Mouse (Mus musculus) left cerebral cortex, adult 18-20 months (tissue): ENCODE measurements at regions not wholly inside any gene's neighbourhood (a gene's known extent, or its start where the extent isn't known, plus 50 kb on each side); places are given as distances from the start of the nearest gene placed in this dataset.
"Not testable (repeated sequence)": the region's sequence is repeated elsewhere in the genome, so short reads cannot be mapped to it uniquely, and the experiment has no call there.

Experiments
- DNase-seq, 2 experiments: peaks; one replicate each; pipeline ENCODE4 v3.0.0; 2021 to 2022; ENCODE audit warnings: low spot score in 2 of 2, mixed read lengths in 1 of 2

GRCm38 (mm10) chr10:96408250-96408649, 208.6 kb upstream of the Btg1 start:
- DNase-seq, result no peak

- no peak for DNase-seq
Measured at GRCm38 (mm10) chr10:96410028-96410427, 206.8 kb upstream of the Btg1 start.

GRCm38 (mm10) chr10:96414807-96415206, 202.0 kb upstream of the Btg1 start:
- DNase-seq, result no peak

GRCm38 (mm10) chr10:96421506-96421905, 195.3 kb upstream of the Btg1 start:
- not testable (repeated sequence) for DNase-seq

GRCm38 (mm10) chr10:96427407-96427806, 189.4 kb upstream of the Btg1 start:
- no peak for DNase-seq

- no peak for DNase-seq
Measured at GRCm38 (mm10) chr10:96430142-96430541, 186.7 kb upstream of the Btg1 start.

GRCm38 (mm10) chr10:96435109-96435508, 181.7 kb upstream of the Btg1 start:
- no peak for DNase-seq

GRCm38 (mm10) chr10:96438398-96439103, 178.3 kb upstream of the Btg1 start:
- no peak for DNase-seq

- DNase-seq, result no peak
Measured at GRCm38 (mm10) chr10:96442165-96442564, 174.6 kb upstream of the Btg1 start.

GRCm38 (mm10) chr10:96450266-96450665, 166.5 kb upstream of the Btg1 start:
- DNase-seq, result no peak

GRCm38 (mm10) chr10:96454857-96455256, 161.9 kb upstream of the Btg1 start:
- no peak for DNase-seq

- DNase-seq, result no peak
Measured at GRCm38 (mm10) chr10:96458551-96458950, 158.3 kb upstream of the Btg1 start.

GRCm38 (mm10) chr10:96459186-96459585, 157.6 kb upstream of the Btg1 start:
- no peak for DNase-seq

- DNase-seq, result no peak
Measured at GRCm38 (mm10) chr10:96460151-96460550, 156.7 kb upstream of the Btg1 start.

GRCm38 (mm10) chr10:96460617-96461338, 156.0 kb upstream of the Btg1 start:
- no peak for DNase-seq

GRCm38 (mm10) chr10:96465967-96466366, 150.8 kb upstream of the Btg1 start:
- DNase-seq, result no peak

GRCm38 (mm10) chr10:96466845-96467244, 150.0 kb upstream of the Btg1 start:
- no peak for DNase-seq

- DNase-seq, result no peak
Measured at GRCm38 (mm10) chr10:96467661-96468060, 149.1 kb upstream of the Btg1 start.

- DNase-seq, result no peak
Measured at GRCm38 (mm10) chr10:96471523-96471922, 145.3 kb upstream of the Btg1 start.

GRCm38 (mm10) chr10:96479350-96479749, 137.5 kb upstream of the Btg1 start:
- no peak for DNase-seq

- DNase-seq, result no peak
Measured at GRCm38 (mm10) chr10:96479786-96480185, 137.0 kb upstream of the Btg1 start.

GRCm38 (mm10) chr10:96480453-96481324, 136.1 kb upstream of the Btg1 start:
- DNase-seq, result peak; percentile 9 to 27
